Mouse (Mus musculus): ENCODE measurements around the gene Rnf151.

- TF ChIP-seq EP300 (IDR thresholded peaks at IDR 0.05; ENCODE audit: low read depth) (no peak), CTCF (IDR thresholded peaks at IDR 0.05; ENCODE audit: low read depth) (no peak)
Measured at GRCm38 (mm10) chr17:24686514-24686913, 31.3 kb downstream of the Rnf151 start.

All from liver, postnatal 0 days (tissue).